Mouse (Mus musculus): ENCODE results near the gene Galnt2.

- TF ChIP-seq CTCF (IDR thresholded peaks at IDR 0.05; ENCODE audit: low read depth, low read length) (no peak), EP300 (IDR thresholded peaks at IDR 0.05; ENCODE audit: insufficient read depth, low read depth, low read length) (no peak), POLR2A (IDR thresholded peaks at IDR 0.05; ENCODE audit: insufficient read depth, low read length) (no peak)
Observed at GRCm38 (mm10) chr8:124267206-124267605, 36.0 kb downstream of the Galnt2 start.

Data from ES-Bruce4 (cell line).